Mouse (Mus musculus) lung, embryonic 16.5 days (tissue): ENCODE data around the gene Lactbl1. TPM values are rescaled to one million over a fixed set of nuclear protein-coding genes. Genes with fewer than 3 reads are reported as not detected.
A peak's percentile ranks its signal among the peaks of the same experiment; 100 is the strongest.

Experiments
- ATAC-seq: fragments of 200-750 bp; cut with Nextera tagmentation; 2 replicates; pipeline ENCODE4 v1.8.0; 2017; ENCODE audit warnings: low read depth, mild to moderate bottlenecking, moderate library complexity
- H3K27ac ChIP-seq: fragments of 300-500 bp; sonication (generic); 2 replicates; pipeline ENCODE4 v1.5.1; 2014; ENCODE audit warnings: mild to moderate bottlenecking, control low read depth, low read length
- H3K27me3 ChIP-seq: fragments of 300-500 bp; sonication (generic); 2 replicates; pipeline ENCODE4 v1.6.1; 2014; ENCODE audit warnings: low read depth, low read length, mixed read lengths; ENCODE audit not compliant: control insufficient read depth, insufficient read depth
- H3K36me3 ChIP-seq: fragments of 300-500 bp; sonication (generic); 2 replicates; pipeline ENCODE4 v1.6.1; 2014; ENCODE audit warnings: low read length; ENCODE audit not compliant: control insufficient read depth, insufficient read depth
- H3K4me1 ChIP-seq: fragments of 300-500 bp; sonication (generic); replicated peaks from 2 replicates; pipeline ENCODE4 v1.6.1; 2014; ENCODE audit warnings: low read length, mixed read lengths; ENCODE audit not compliant: control insufficient read depth, insufficient read depth
- H3K4me2 ChIP-seq: fragments of 300-500 bp; sonication (generic); 2 replicates; pipeline ENCODE4 v1.6.1; 2014; ENCODE audit warnings: low read depth, low read length, control low read depth
- H3K4me3 ChIP-seq: fragments of 300-500 bp; sonication (generic); 2 replicates; pipeline ENCODE4 v1.5.1; 2014; ENCODE audit warnings: mild to moderate bottlenecking, low read length, control low read depth
- H3K9ac ChIP-seq: fragments of 300-500 bp; sonication (generic); 2 replicates; pipeline ENCODE4 v1.6.1; 2014; ENCODE audit warnings: low read length, control low read depth
- H3K9me3 ChIP-seq: fragments of 300-500 bp; sonication (generic); 2 replicates; pipeline ENCODE4 v1.6.1; 2016; ENCODE audit warnings: low read length; ENCODE audit not compliant: control insufficient read depth
- WGBS: fragments of 180-500 bp; shearing (Covaris S2); extraction: QIAGEN DNeasy Blood & Tissue Kit; methylation state at CpG from one replicate; pipeline ENCODE4 v1.1.7; 2014; 5-methylcytosine and 5-hydroxymethylcytosine counted together
- polyA plus RNA-seq: library from polyadenylated mRNA; unstranded; fragments of >200 nt; fragmentation: Nextera tagmentation; extraction: Ambion mirVana; gene quantifications from 2 replicates; pipeline ENCODE4 v1.2.1, GENCODE M21; 2015

The Lactbl1 gene
- polyA plus RNA-seq, 1 experiment from 2014 or later: not detected

GRCm38 (mm10) chr4:136648922-136649479 is 26.6 kb downstream of the Lactbl1 start:
- Histone ChIP-seq H3K9me3 (peaks cover 4% of the 10 kb centered on the region; the same call in 1 of the 2 replicates), H3K27ac (no peak overlapping the region), H3K27me3 (no peaks in the 10 kb centered on the region), H3K9ac (no peak overlapping the region), H3K4me3 (no peak overlapping the region), H3K36me3 (no peaks in the 10 kb centered on the region), H3K4me2 (0 out of 2 replicates have a peak overlapping the region, but pooled peaks have one; percentile 13), H3K4me1 (no peaks in the 10 kb centered on the region; the same call in 1 of the 2 replicates)
- WGBS: 10% methylated on average over 11 of the region's 11 CpGs
- peak; percentile 26; the same call in 1 of the 2 replicates for ATAC-seq

DNA sequence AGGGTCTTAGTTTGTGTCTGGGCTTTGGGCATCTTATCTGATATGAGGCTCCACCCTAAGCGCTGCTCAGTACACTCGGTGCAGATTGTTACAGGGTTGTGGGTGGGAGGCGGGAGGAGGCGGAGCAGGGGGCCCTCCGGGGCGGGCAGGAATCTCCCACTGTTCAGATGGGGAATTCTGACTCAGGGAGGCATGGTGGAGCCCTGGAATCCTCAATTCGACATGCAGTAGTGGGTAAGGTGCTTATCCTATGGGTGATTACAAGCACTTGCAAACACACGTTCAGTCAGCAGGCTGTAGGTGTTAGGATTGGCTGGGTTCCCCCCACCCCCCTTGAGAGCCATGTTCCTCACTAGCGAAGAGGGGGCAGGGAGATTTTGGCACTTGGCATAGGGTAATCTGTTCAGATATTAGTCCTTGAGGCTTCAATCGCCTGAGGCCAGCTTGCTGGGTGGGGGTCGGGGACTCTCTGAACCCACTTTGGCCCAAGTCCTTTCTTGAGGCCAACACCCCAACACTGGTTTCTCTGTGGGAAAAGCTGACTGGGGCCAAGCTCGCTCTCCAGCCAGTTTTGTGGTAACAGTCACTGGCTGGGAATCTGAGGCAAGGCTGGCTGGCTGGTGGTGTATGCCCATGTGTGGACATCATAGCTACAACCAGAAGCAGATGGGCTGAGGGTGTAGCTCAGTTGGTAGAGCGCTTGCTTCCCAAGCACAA is 27.2 kb downstream of the Lactbl1 start:
- H3K27me3 ChIP-seq: no peaks in the 10 kb centered on the region
- H3K9ac ChIP-seq: no peak overlapping the region
- no peak overlapping the region for H3K27ac ChIP-seq
- WGBS: 29% methylated on average over 13 of the region's 13 CpGs
- H3K9me3 ChIP-seq: peaks cover 4% of the 10 kb centered on the region; the same call in 1 of the 2 replicates
- H3K4me1 ChIP-seq: no peaks in the 10 kb centered on the region; the same call in 1 of the 2 replicates
- no peak overlapping the region for H3K4me3 ChIP-seq
- peak; percentile 30; the same call in 1 of the 2 replicates for ATAC-seq
- 0 out of 2 replicates have a peak overlapping the region, but pooled peaks have one; percentile 13 for H3K4me2 ChIP-seq
- no peaks in the 10 kb centered on the region for H3K36me3 ChIP-seq

DNA sequence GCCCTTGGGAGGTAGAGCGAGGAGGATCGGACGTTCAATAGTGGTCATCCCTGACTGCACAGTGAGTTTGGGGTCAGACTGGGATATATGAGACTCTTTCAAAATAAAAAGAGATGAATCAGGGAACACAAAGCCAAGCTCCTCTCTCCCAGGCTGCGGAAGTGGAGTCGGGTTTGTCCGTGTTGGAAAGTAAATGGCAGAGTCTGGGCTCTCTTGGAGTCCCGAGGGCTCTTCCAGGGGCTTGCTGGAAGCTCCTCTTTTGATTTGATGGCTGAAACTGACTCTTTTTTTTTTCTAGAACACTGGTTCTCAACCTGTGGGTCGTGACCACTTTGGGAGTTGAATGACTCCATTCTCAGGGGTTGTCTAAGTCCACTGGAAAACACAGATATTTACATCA is 27.8 kb downstream of the Lactbl1 start:
- no peak overlapping the region for H3K9ac ChIP-seq
- H3K4me3 ChIP-seq: no peak overlapping the region
- H3K4me1 ChIP-seq: no peaks in the 10 kb centered on the region; the same call in 1 of the 2 replicates
- ATAC-seq: no peak
- no peaks in the 10 kb centered on the region for H3K36me3 ChIP-seq
- no peaks in the 10 kb centered on the region for H3K27me3 ChIP-seq
- H3K9me3 ChIP-seq: peaks cover 4% of the 10 kb centered on the region; the same call in 1 of the 2 replicates
- no peak overlapping the region for H3K4me2 ChIP-seq
- WGBS: 74% methylated on average over 8 of the region's 8 CpGs
- no peak overlapping the region for H3K27ac ChIP-seq

DNA sequence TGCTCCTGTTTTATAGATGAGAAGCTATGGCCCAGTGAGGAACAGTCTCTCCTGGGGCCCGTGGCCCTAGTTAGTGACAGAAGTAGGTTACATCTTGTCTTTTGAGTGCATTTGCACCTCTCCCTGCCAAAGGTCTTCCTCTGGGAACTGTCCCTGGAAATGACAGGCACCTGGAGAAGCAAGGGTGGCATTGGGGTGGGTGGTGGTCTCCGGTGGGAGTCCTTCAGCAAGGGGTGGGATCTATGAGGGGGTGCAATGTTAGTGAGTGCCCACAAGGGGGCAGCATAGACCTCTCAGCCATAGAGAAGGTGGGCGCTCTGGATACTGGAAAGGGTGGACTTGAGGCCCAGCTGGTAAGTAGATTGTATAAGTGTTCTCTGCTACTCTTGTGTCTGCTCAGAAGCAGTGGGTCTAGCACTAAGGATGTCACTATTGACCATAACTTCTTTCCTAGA is 29.0 kb downstream of the Lactbl1 start:
- Histone ChIP-seq H3K36me3 (no peaks in the 10 kb centered on the region), H3K9me3 (peaks cover 4% of the 10 kb centered on the region; the same call in 1 of the 2 replicates), H3K9ac (no peak overlapping the region), H3K4me3 (no peak overlapping the region), H3K4me2 (no peak overlapping the region), H3K27ac (no peak overlapping the region), H3K4me1 (no peaks in the 10 kb centered on the region; the same call in 1 of the 2 replicates), H3K27me3 (no peaks in the 10 kb centered on the region)
- ATAC-seq: 0 out of 2 replicates have a peak, but pooled peaks have one; percentile 9
- WGBS: 48% methylated on average over 3 of the region's 3 CpGs

- no peaks in the 10 kb centered on the region; the same call in 1 of the 2 replicates for H3K4me1 ChIP-seq
- H3K4me3 ChIP-seq: no peak overlapping the region
- ATAC-seq: no peak
- H3K27ac ChIP-seq: no peak overlapping the region
- no peak overlapping the region for H3K9ac ChIP-seq
- H3K36me3 ChIP-seq: no peaks in the 10 kb centered on the region
- whole genome bisulfite sequencing: 65% methylated on average over 13 of the region's 13 CpGs
- no peaks in the 10 kb centered on the region for H3K27me3 ChIP-seq
- no peak overlapping the region for H3K4me2 ChIP-seq
- H3K9me3 ChIP-seq: peaks cover 2% of the 10 kb centered on the region; the same call in 1 of the 2 replicates
These were observed 29.6 kb downstream of the Lactbl1 start for GRCm38 (mm10) chr4:136651882-136652527.

DNA sequence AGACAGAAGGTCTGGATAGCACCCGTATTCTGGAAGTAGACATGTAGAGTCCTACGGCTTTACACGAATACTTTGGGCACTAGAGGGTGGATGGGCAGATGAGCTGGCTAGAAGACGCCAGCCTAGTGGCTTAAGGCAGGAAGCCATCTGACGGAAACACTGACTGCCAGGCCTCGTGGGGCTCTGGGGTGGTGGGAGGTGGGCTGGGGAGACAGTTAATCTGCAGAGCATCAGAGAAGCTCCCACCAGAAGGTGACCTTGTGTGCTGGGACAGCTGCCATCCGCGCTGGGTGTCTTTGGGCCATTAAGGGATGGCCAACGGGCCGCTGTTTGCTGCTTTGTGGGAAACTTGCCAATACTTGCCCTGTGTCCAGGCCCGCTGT is 30.1 kb downstream of the Lactbl1 start:
- Histone ChIP-seq H3K9me3 (no peaks in the 10 kb centered on the region), H3K4me1 (no peaks in the 10 kb centered on the region; the same call in 1 of the 2 replicates), H3K36me3 (no peaks in the 10 kb centered on the region), H3K4me3 (no peak overlapping the region), H3K9ac (no peak overlapping the region), H3K4me2 (no peak overlapping the region), H3K27ac (no peak overlapping the region), H3K27me3 (no peaks in the 10 kb centered on the region)
- no peak for ATAC-seq
- WGBS: 66% methylated on average over 11 of the region's 11 CpGs

GRCm38 (mm10) chr4:136653019-136653418 is 30.6 kb downstream of the Lactbl1 start:
- Histone ChIP-seq H3K36me3 (no peaks in the 10 kb centered on the region), H3K4me1 (no peaks in the 10 kb centered on the region; the same call in 1 of the 2 replicates), H3K4me3 (no peak overlapping the region), H3K4me2 (no peak overlapping the region), H3K9me3 (no peaks in the 10 kb centered on the region), H3K27ac (no peak overlapping the region), H3K9ac (no peak overlapping the region), H3K27me3 (no peaks in the 10 kb centered on the region)
- ATAC-seq: no peak
- WGBS: 67% methylated on average over 6 of the region's 6 CpGs

GRCm38 (mm10) chr4:136653692-136654234 is 31.3 kb downstream of the Lactbl1 start:
- peaks cover 1% of the 10 kb centered on the region; the same call in 1 of the 2 replicates for H3K36me3 ChIP-seq
- H3K27ac ChIP-seq: no peak overlapping the region
- no peak overlapping the region for H3K4me2 ChIP-seq
- H3K9ac ChIP-seq: no peak overlapping the region
- no peak for ATAC-seq
- H3K4me3 ChIP-seq: no peak overlapping the region
- H3K4me1 ChIP-seq: no peaks in the 10 kb centered on the region; the same call in 1 of the 2 replicates
- no peaks in the 10 kb centered on the region for H3K27me3 ChIP-seq
- WGBS: 74% methylated on average over 10 of the region's 10 CpGs
- H3K9me3 ChIP-seq: no peaks in the 10 kb centered on the region

DNA sequence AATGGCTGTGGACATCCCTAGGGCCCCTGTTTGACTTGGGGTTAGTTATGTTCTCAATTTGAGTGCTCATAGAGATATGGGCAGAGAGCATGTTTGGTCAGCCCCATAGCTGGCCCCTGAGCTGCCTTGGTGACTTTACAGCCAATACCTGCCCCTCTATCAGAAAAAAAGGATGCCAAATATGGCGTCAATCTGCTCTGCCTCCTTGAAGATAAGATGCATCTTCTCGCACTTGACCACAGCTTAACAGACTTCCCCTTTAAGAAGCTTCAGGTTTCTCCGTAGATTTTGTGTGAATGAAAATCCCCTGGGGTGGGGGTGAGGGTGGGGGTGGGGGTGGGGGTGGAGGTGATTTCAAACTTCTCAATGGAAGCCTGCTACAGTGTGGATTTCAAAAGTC is 35.5 kb downstream of the Lactbl1 start:
- H3K27me3 ChIP-seq: no peaks in the 10 kb centered on the region
- H3K9me3 ChIP-seq: no peaks in the 10 kb centered on the region
- whole genome bisulfite sequencing: 67% methylated on average over 3 of the region's 3 CpGs
- ATAC-seq: no peak
- H3K4me1 ChIP-seq: no peaks in the 10 kb centered on the region
- H3K4me3 ChIP-seq: no peak overlapping the region
- H3K9ac ChIP-seq: no peak overlapping the region
- peaks cover 2% of the 10 kb centered on the region; the same call in 1 of the 2 replicates for H3K36me3 ChIP-seq
- H3K27ac ChIP-seq: no peak overlapping the region
- H3K4me2 ChIP-seq: no peak overlapping the region
